Mouse (Mus musculus): ENCODE data around the gene Tenm4. TPM values are rescaled to one million over a fixed set of nuclear protein-coding genes. Genes with fewer than 3 reads are reported as not detected.

The Tenm4 gene
- polyA plus RNA-seq, 1 experiment from 2014 or later: 48.9 TPM

- no peak overlapping the region for H3K27ac ChIP-seq (ENCODE audit: low read depth, low read length)
- no peaks in the 10 kb centered on the region for H3K27me3 ChIP-seq (replicated peaks; ENCODE audit: control insufficient read depth, insufficient read depth, low read length)
- H3K4me2 ChIP-seq (ENCODE audit: low read length): no peak overlapping the region
- peak; percentile 50 for DNase-seq (ENCODE audit: low spot score)
- no peaks in the 10 kb centered on the region for H3K36me3 ChIP-seq (ENCODE audit: control insufficient read depth, insufficient read depth, low read length)
- no peak overlapping the region for H3K4me3 ChIP-seq (ENCODE audit: low read depth, low read length)
- peak; percentile 52 for ATAC-seq
- no peak overlapping the region for H3K9ac ChIP-seq (ENCODE audit: low read length)
- no peaks in the 10 kb centered on the region for H3K9me3 ChIP-seq (replicated peaks; ENCODE audit: control insufficient read depth, low read length)
- WGBS: 23% methylated on average over 10 of the region's 10 CpGs
- H3K4me1 ChIP-seq (ENCODE audit: control insufficient read depth, insufficient read depth, low read length): peaks cover 13% of the 10 kb centered on the region
Observed at GRCm38 (mm10) chr7:96530571-96531426, 359.8 kb downstream of the Tenm4 start.

- 16% methylated on average over 5 of the region's 5 CpGs for WGBS
- DNase-seq (ENCODE audit: low spot score) (no peak), ATAC-seq (no peak)
- H3K4me2 ChIP-seq (ENCODE audit: low read length): no peak overlapping the region
- H3K4me3 ChIP-seq (ENCODE audit: low read depth, low read length): no peak overlapping the region
- no peaks in the 10 kb centered on the region for H3K9me3 ChIP-seq (replicated peaks; ENCODE audit: control insufficient read depth, low read length)
- H3K36me3 ChIP-seq (ENCODE audit: control insufficient read depth, insufficient read depth, low read length): no peaks in the 10 kb centered on the region
- H3K27me3 ChIP-seq (replicated peaks; ENCODE audit: control insufficient read depth, insufficient read depth, low read length): no peaks in the 10 kb centered on the region
- H3K4me1 ChIP-seq (ENCODE audit: control insufficient read depth, insufficient read depth, low read length): peaks cover 13% of the 10 kb centered on the region
- H3K9ac ChIP-seq (ENCODE audit: low read length): no peak overlapping the region
- no peak overlapping the region for H3K27ac ChIP-seq (ENCODE audit: low read depth, low read length)
Observed at GRCm38 (mm10) chr7:96531954-96532737, 361.1 kb downstream of the Tenm4 start.

DNA sequence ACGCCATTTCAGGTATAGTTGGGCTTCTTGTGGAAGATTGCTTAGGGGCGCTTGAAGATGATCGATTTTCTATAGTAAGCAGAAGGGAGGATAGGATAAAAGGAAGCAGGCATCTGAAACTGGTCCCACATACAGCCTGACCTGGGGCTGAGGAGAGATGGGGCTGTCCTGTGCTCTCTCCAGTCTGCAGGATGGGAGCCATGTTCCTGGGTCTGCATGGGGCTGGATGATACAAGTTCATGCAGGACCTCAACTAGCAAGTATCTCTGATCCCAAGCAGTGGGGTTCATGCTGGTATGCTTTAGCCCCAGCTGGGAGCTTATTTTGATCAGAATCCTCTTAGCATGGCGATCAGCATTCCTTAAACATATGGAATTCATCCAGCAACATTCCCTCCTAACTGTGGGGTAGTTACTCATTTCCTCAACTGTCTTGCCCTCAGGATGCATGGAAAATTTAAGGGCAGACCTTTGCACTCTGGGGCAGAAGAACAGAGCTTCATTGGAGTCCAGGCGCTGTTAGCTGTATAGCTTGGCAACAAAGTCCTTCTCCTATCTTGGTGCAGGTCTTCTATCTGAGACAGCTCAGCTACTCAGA is 361.9 kb downstream of the Tenm4 start:
- ATAC-seq: no peak
- H3K4me3 ChIP-seq (ENCODE audit: low read depth, low read length): no peak overlapping the region
- H3K4me2 ChIP-seq (ENCODE audit: low read length): no peak overlapping the region
- peaks cover 13% of the 10 kb centered on the region for H3K4me1 ChIP-seq (ENCODE audit: control insufficient read depth, insufficient read depth, low read length)
- no peaks in the 10 kb centered on the region for H3K27me3 ChIP-seq (replicated peaks; ENCODE audit: control insufficient read depth, insufficient read depth, low read length)
- WGBS: 89% methylated on average over 5 of the region's 5 CpGs
- no peaks in the 10 kb centered on the region for H3K9me3 ChIP-seq (replicated peaks; ENCODE audit: control insufficient read depth, low read length)
- no peak for DNase-seq (ENCODE audit: low spot score)
- no peak overlapping the region for H3K9ac ChIP-seq (ENCODE audit: low read length)
- H3K36me3 ChIP-seq (ENCODE audit: control insufficient read depth, insufficient read depth, low read length): no peaks in the 10 kb centered on the region
- no peak overlapping the region for H3K27ac ChIP-seq (ENCODE audit: low read depth, low read length)

DNA sequence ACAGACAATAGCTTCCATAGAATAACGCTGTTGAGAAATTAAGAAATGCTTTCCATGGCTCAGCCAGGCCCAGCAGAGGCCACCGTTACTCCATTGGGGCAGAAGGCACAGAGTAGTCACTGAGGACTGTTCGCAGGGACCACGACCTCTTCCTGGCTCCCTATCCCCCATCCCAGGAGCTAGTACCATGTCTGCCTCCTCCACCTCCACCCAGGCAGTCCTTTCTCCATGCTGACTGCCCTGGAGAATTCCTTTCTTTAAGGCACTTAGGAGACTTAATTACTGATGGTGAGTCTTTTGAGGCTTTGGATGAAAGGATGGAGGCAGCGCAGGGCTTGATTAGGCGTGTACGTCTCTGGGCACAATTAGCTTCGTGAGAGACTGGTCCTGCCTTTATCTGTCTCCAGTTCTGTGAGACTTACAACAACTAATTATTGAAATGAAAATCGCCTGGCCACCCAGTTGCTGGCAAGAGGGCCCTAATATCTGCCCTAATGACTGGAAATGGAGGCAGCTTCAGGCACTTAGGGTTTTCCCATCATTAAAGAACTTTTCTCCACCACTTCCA is 365.4 kb downstream of the Tenm4 start:
- ATAC-seq (peak; percentile 61), DNase-seq (ENCODE audit: low spot score) (peak; percentile 83)
- WGBS: 11% methylated on average over 9 of the region's 9 CpGs
- H3K9ac ChIP-seq (ENCODE audit: low read length): no peak overlapping the region
- no peak overlapping the region for H3K27ac ChIP-seq (ENCODE audit: low read depth, low read length)
- H3K4me3 ChIP-seq (ENCODE audit: low read depth, low read length): no peak overlapping the region
- no peaks in the 10 kb centered on the region for H3K9me3 ChIP-seq (replicated peaks; ENCODE audit: control insufficient read depth, low read length)
- H3K27me3 ChIP-seq (replicated peaks; ENCODE audit: control insufficient read depth, insufficient read depth, low read length): no peaks in the 10 kb centered on the region
- H3K4me2 ChIP-seq (ENCODE audit: low read length): no peak overlapping the region
- H3K36me3 ChIP-seq (ENCODE audit: control insufficient read depth, insufficient read depth, low read length): no peaks in the 10 kb centered on the region
- peaks cover 20% of the 10 kb centered on the region for H3K4me1 ChIP-seq (ENCODE audit: control insufficient read depth, insufficient read depth, low read length)

GRCm38 (mm10) chr7:96539248-96540034 is 368.4 kb downstream of the Tenm4 start:
- no peak overlapping the region for H3K27ac ChIP-seq (ENCODE audit: low read depth, low read length)
- no peak overlapping the region for H3K9ac ChIP-seq (ENCODE audit: low read length)
- no peak overlapping the region for H3K4me3 ChIP-seq (ENCODE audit: low read depth, low read length)
- H3K27me3 ChIP-seq (replicated peaks; ENCODE audit: control insufficient read depth, insufficient read depth, low read length): no peaks in the 10 kb centered on the region
- ATAC-seq (no peak), DNase-seq (ENCODE audit: low spot score) (no peak)
- H3K4me2 ChIP-seq (ENCODE audit: low read length): no peak overlapping the region
- WGBS: 71% methylated on average over 4 of the region's 4 CpGs
- H3K9me3 ChIP-seq (replicated peaks; ENCODE audit: control insufficient read depth, low read length): no peaks in the 10 kb centered on the region
- no peaks in the 10 kb centered on the region for H3K36me3 ChIP-seq (ENCODE audit: control insufficient read depth, insufficient read depth, low read length)
- peaks cover 19% of the 10 kb centered on the region for H3K4me1 ChIP-seq (ENCODE audit: control insufficient read depth, insufficient read depth, low read length)

DNA sequence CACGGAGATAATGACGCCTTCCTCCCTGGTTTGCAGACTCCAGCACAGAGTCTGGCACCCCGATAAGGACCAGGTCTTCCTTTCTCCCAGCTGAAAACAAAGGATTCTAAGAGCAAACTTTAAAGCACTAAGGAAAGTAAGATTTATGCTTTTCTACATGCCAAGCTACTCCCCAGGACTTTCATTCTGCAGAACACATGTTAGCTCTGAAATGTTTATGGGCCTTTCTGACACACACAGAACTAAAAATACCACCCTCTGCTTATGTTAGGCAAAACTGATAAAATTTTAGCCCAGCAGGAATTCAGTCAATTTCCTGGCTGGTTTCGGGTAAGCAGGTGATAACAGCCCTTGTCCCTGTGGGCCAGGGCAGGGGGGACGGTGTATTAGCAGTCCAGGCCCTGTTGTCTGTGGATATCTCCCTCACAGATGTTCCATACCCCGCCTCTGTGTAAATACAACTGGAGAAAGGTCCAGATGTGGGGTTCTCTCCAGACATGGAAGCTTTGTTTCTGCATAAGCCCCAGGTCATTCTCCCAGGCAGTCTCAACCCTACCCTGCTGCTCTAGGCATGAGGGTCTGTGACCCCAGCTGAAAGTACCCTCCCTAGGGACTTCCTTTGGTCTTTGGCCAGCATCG is 369.5 kb downstream of the Tenm4 start:
- DNase-seq (ENCODE audit: low spot score) (no peak), ATAC-seq (no peak; the same call in 1 of the 2 replicates)
- WGBS: 85% methylated on average over 7 of the region's 7 CpGs
- H3K27me3 ChIP-seq (replicated peaks; ENCODE audit: control insufficient read depth, insufficient read depth, low read length): no peaks in the 10 kb centered on the region
- H3K4me3 ChIP-seq (ENCODE audit: low read depth, low read length): no peak overlapping the region
- H3K9me3 ChIP-seq (replicated peaks; ENCODE audit: control insufficient read depth, low read length): no peaks in the 10 kb centered on the region
- no peak overlapping the region for H3K4me2 ChIP-seq (ENCODE audit: low read length)
- H3K9ac ChIP-seq (ENCODE audit: low read length): no peak overlapping the region
- H3K27ac ChIP-seq (ENCODE audit: low read depth, low read length): no peak overlapping the region
- H3K4me1 ChIP-seq (ENCODE audit: control insufficient read depth, insufficient read depth, low read length): peaks cover 13% of the 10 kb centered on the region
- H3K36me3 ChIP-seq (ENCODE audit: control insufficient read depth, insufficient read depth, low read length): no peaks in the 10 kb centered on the region

- ATAC-seq: no peak
- Histone ChIP-seq H3K27me3 (replicated peaks; ENCODE audit: control insufficient read depth, insufficient read depth, low read length) (no peaks in the 10 kb centered on the region), H3K4me1 (ENCODE audit: control insufficient read depth, insufficient read depth, low read length) (peaks cover 4% of the 10 kb centered on the region; the same call in 1 of the 2 replicates), H3K4me2 (ENCODE audit: low read length) (no peak overlapping the region), H3K27ac (ENCODE audit: low read depth, low read length) (no peak overlapping the region), H3K4me3 (ENCODE audit: low read depth, low read length) (no peak overlapping the region), H3K9me3 (replicated peaks; ENCODE audit: control insufficient read depth, low read length) (no peaks in the 10 kb centered on the region), H3K36me3 (ENCODE audit: control insufficient read depth, insufficient read depth, low read length) (peaks cover 12% of the 10 kb centered on the region), H3K9ac (ENCODE audit: low read length) (no peak overlapping the region)
- 64% methylated on average over 5 of the region's 5 CpGs for WGBS
- no peak for DNase-seq (ENCODE audit: low spot score)
Observed at GRCm38 (mm10) chr7:96545979-96546378, 374.9 kb downstream of the Tenm4 start.

- H3K27me3 ChIP-seq (replicated peaks; ENCODE audit: control insufficient read depth, insufficient read depth, low read length): no peaks in the 10 kb centered on the region
Observed at GRCm38 (mm10) chr7:96551809-96552208, 380.8 kb downstream of the Tenm4 start.

More at GRCm38 (mm10) chr7:96551809-96552208, 380.8 kb downstream of the Tenm4 start:
- no peak overlapping the region for H3K4me3 ChIP-seq (ENCODE audit: low read depth, low read length)
- WGBS: 78% methylated on average over 4 of the region's 4 CpGs
- no peak overlapping the region for H3K4me2 ChIP-seq (ENCODE audit: low read length)
- no peak for DNase-seq (ENCODE audit: low spot score)
- peaks cover 16% of the 10 kb centered on the region for H3K4me1 ChIP-seq (ENCODE audit: control insufficient read depth, insufficient read depth, low read length)
- no peak overlapping the region for H3K27ac ChIP-seq (ENCODE audit: low read depth, low read length)
- no peak overlapping the region for H3K9ac ChIP-seq (ENCODE audit: low read length)
- peaks cover 26% of the 10 kb centered on the region for H3K36me3 ChIP-seq (ENCODE audit: control insufficient read depth, insufficient read depth, low read length)
- H3K9me3 ChIP-seq (replicated peaks; ENCODE audit: control insufficient read depth, low read length): no peaks in the 10 kb centered on the region
- ATAC-seq: no peak
